Mouse (Mus musculus): ENCODE results near the gene Nicn1.
"Not testable (repeated sequence)": the region's sequence is repeated elsewhere in the genome, so short reads cannot be mapped to it uniquely, and the experiment has no call there.

The Nicn1 gene

GRCm38 (mm10) chr9:108290016-108290750, at the start of gene Nicn1:
Gene Nicn1, plus strand, starts transcription at chr9:108290429.
- DNase-seq = peak; percentile 87

DNA sequence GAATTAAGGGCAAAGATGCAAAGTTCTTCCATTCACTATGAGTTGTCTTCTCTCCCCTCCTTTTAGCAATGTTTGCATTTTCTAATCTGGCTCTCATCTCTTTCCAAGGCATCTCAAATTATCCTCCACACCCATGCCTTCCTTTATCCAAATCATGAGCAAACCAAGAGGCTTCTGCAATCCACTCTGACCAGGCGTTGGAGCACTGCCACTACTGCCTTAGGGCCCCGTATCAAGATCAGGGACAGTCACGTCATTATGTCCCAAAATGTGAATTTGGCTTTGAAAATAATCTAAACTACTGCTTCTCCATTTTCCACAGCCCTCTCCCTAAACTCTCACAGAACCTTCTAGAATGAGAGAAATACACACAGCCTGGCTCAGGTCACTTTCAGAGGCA, 45.7 kb upstream of the Nicn1 start:
- no peak for DNase-seq

DNA sequence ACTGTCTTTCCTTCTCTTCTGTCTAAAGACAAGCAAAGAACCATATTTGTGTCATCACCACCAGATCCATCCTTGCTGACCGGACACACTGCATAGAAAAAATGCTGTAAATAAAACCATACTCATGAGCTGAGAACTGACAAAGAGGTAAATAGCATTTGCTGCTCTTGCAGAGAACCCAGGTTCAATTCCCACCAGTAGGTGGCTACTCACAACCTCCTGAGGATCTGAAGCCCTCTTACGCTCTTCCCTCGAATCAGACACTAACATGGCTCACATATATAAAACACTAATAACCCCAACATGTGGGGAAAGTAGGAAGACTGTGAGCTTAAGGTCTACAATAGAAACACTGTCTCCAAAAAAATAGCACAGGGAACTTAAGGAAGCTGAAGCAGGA, 45.2 kb upstream of the Nicn1 start:
- DNase-seq = peak; percentile 9

- DNase-seq = no peak
Observed at GRCm38 (mm10) chr9:108248957-108249356, 41.3 kb upstream of the Nicn1 start.

GRCm38 (mm10) chr9:108251877-108252276, 38.4 kb upstream of the Nicn1 start:
- DNase-seq = no peak

GRCm38 (mm10) chr9:108252766-108253165, 37.5 kb upstream of the Nicn1 start:
- no peak for DNase-seq

DNA sequence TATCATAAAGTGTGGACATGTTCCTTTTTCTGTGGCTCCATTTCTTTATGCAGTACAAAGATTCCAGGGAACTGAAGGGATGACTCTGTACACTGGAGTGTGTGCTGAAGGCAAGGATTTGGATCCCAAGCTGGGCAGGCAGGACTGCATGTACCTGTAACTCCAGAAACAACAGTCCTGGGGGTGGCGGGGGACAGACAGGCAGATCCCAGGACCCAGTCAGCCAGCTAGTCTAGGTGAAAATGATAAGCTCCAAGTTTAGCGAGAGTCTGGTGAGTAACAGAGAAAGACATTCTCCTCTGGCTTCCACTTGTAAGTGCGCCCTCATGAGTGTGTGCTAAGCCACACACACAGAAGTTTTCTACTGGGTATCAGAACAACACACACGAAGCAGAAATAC, 29.7 kb upstream of the Nicn1 start:
- no peak for DNase-seq

- DNase-seq = no peak
Observed at GRCm38 (mm10) chr9:108261865-108262264, 28.4 kb upstream of the Nicn1 start.

DNA sequence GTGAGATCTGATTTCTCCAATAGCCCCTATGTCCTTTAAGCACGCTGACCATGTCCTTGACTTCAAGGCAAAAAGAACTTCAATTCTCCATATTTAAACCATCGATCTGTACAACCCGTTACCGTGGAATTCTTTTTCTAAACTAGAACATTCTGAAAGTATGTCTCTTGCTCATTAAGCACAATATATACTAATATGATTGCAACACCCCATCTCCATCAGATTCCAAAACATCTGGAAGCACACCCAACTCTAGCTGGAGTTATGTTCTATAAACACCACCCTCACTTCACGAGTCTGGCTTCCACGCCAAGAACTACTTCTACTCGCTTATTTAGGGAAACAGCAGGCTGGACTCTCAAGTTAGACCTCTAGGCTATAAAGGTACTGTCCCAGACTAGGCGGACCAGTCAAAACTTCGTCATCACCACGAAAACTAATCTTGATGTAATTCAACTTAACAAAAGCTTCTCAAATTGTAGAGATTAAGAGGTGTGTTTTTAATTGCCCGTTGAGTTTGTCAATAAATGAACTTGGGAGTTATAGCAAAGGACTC, 27.7 kb upstream of the Nicn1 start:
- no peak for DNase-seq

DNA sequence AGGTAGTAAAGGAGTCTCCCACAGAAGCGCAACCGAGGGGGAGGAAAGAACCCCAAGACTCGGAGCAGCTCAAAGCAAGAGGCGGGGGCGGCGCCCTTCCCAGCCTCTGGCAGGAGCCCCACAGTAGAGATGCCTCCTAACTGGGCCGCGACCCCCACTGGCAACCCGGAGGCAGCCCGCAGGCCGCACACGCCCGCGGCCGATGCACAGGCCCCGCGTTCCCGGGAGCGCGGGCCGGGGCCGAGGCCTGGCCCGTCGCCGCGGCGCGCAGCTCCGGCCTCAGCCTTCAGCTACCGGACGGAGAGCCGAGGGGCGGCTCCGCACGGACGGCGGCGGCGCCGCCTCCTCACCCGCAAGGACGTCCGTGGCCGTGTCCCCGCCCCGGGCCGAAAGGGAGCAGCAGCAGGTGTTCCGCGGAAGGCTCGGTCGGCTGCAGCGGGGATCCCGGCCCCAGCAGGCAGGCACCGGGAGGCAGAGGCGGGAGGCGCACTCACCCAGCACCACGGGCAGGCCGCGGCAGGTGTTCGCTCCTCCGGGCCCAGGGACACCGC, 27.0 kb upstream of the Nicn1 start:
- peak; percentile 60 for DNase-seq

DNA sequence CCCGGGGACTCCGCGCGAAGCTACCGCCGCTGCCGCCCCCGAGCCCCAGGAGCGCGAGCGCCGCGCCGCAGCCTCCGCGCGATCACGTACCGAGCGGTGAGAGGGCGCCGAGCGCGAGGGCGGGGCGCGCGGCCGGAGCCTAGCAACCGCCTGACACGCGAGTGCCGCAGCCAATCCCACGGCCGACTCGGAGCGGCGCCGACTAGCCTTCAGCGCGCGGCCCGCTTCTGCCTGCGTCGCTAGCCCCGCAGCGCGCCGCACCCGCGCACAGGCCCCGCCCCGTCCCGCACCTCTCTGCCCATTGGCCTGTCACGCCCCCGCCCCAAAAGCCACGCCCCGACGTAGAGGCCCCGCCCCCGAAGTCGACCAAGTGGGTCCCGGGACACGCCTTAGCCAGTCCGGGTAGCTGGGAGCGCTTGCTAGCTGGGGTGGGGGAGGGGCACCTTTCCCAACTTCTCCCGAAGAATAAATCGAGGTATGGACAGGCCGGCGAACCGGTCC, 26.5 kb upstream of the Nicn1 start, which contains the start of gene Dag1:
Dag1 (minus strand) TSS at position 269 of the 501 bp plus-strand sequence.
- DNase-seq = peak; percentile 95

DNA sequence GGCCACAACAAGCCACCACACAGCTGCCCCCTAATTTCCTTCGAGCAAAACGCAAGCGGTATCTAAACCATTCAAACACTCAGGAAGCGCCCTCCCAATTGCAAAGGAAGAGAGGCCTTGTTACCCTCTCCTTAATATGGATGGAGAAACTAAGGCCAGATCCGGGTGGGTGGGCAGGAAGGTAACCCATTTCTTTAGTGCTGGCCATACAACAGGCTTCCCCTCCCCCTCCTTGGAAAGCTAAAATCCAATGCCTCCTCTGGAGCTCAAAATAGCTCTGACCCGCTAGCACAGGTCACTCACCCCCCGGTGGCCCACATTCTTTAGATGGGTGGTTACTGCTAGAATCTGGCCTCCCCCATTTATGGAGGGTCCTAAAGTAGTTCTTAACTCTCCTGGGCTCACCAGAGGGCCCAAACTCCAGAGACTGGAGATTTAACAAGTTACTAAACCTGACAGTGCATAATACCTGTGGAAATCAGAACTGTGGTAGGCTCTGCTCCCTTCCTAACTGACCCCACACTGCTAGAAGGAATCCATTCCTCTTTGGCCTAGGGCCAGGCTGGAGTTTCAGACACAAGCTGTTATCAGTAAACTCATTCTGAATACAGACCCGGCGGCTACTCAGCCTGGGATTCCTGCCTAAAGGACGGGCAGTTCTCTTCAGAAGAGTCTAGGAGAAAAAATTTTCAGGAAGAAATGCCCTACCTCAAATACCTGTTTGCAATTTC, 25.9 kb upstream of the Nicn1 start:
- no peak for DNase-seq

GRCm38 (mm10) chr9:108266261-108266935, 23.8 kb upstream of the Nicn1 start:
- DNase-seq = no peak

GRCm38 (mm10) chr9:108267691-108268090, 22.5 kb upstream of the Nicn1 start:
- no peak for DNase-seq

- not testable (repeated sequence) for DNase-seq
Observed at GRCm38 (mm10) chr9:108268701-108269100, 21.5 kb upstream of the Nicn1 start.

GRCm38 (mm10) chr9:108271941-108272340, 18.3 kb upstream of the Nicn1 start:
- no peak for DNase-seq

DNA sequence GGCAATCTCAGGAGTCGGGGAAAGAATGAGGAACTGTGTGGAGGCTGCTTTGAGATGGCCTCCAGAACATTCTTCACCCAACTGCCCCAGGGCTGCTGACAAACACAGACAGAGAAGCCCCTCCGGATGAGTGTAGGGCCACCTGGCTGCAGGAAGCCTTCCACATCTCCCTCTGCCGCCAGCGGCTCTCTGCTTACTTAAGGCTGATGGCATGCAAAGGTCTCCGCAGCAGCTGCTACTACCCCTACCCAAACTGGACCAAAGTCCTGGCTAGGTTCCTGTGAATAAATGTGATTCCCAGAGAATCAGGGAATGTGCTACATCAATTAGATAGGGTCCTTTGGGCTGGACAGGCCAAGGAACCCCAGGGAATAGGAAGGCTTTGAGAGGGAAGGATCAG, 17.5 kb upstream of the Nicn1 start:
- DNase-seq = no peak

- no peak for DNase-seq
Observed at GRCm38 (mm10) chr9:108273485-108273884, 16.7 kb upstream of the Nicn1 start.

DNA sequence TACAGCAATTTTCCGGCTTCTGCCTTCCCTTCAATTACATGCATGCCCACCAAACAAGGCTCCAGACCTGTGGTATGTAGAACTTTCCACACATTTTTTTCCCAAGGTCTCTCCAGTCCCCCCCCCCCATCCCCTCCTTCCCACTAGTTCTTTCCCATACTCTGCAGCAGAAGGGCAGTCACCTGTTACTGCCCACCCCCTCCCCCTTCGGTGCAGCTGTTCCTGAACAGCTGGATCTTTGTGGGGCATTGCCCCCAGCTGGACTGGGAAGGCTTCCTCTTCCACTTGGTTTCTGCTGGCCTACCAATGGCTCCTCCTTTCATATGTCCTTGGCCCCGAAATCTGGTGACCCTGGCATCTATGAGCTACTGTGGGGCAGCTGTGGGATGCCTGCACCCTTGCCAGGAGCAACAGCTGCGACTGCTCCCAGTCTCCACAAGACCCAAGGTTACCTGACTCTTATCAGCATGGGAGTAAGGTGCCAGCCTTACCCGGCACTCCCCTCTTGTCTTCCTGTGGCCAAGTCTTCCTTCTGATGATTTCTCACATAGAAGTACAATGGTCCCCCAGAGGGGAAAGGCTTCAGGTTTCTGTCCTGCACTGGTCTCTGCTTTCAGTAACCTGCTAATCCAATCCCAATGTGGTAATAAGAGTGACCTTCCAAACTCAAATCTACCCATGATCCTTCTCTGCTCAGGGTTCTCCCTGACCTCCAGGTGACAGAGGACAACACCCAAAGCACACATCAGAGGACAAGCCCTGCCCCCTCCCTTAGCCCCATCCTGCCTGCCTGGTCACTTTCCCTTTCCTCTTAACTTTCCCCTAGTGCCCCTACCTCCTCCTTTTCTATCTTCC, 15.5 kb upstream of the Nicn1 start:
- DNase-seq = no peak

GRCm38 (mm10) chr9:108275331-108275659, 14.9 kb upstream of the Nicn1 start:
- DNase-seq = no peak

DNA sequence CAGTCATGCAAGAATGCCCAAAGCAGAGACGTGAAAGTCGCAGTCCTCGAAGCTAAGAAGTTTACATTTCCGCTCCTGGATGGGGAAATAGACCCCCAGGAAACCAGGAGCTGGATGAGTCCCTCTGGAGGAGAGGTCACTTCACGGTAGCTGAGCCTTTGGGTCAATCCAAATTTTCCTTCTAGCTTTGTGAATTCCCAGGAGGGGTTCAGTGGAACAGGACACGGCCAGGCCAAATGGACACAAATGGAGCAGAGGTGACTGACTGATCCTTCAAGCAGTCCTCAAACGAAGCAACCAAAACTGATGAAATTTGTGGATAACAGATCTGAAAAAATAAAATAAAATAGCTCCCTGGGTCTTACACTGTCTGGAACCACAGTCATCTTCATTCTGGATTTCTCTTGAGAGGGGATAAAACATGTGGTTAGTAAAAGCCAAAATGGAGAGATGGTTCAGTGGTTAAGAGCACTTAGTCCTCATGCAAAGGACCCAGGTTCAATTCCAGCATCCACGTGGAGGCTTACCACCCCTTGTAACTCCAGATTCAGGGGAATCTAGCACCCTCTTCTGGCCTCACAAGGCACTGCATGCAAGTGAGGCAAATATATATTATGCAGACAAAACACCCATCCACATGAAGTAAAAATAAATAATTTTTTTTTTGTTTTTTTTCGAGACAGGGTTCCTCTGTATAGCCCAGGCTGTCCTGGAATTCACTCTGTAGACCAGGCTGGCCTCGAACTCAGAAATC, 11.4 kb upstream of the Nicn1 start:
- peak; percentile 50 for DNase-seq
